Mouse (Mus musculus) thymus, adult 2 months (tissue): ENCODE results near the gene Irf2bp2.

Experiments
- CTCF ChIP-seq: fragments of 200-500 bp; IDR thresholded peaks from 2 replicates; pipeline ENCODE4 v1.5.1; 2012; ENCODE audit warnings: mild to moderate bottlenecking, control low read depth, low read length, moderate library complexity, borderline replicate concordance; ENCODE audit not compliant: control insufficient read depth, poor library complexity, insufficient read depth; ENCODE audit errors: extremely low read depth
- POLR2A ChIP-seq: fragments of 200-500 bp; IDR thresholded peaks from 2 replicates; pipeline ENCODE4 v1.6.1; 2012; ENCODE audit warnings: mild to moderate bottlenecking, low read length, control low read depth, moderate library complexity; ENCODE audit not compliant: control insufficient read depth, poor library complexity, insufficient read depth; ENCODE audit errors: extremely low read depth

GRCm38 (mm10) chr8:126626415-126626814, 32.6 kb upstream of the Irf2bp2 start:
- TF ChIP-seq CTCF (no peak), POLR2A (no peak)
